Mouse (Mus musculus): ENCODE measurements at regions not wholly inside any gene's neighbourhood (a gene's known extent, or its start where the extent isn't known, plus 50 kb on each side); places are given as distances from the start of the nearest gene placed in this dataset.
"Not testable (repeated sequence)": the region's sequence is repeated elsewhere in the genome, so short reads cannot be mapped to it uniquely, and the experiment has no call there.

DNA sequence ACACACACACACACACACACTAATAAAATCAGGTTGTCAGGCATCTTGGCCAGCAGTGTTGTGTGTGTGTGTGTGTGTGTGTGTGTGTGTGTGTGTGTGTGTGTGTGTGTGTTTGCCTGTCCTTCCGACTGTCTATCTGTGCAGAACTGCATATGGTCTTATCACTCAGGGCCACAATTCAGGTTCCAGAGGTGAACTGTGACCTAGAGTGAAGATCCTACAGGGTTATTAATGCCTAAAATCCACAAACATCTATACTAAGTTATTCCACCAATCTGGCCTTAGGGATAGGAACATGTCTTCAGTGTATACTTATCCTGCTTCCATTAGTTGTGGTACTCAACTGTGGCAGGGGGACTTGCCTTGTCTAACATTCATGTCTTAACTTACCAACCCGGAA, 96.7 kb downstream of the Zfp369 start:
- not testable (repeated sequence) for H3K4me3 ChIP-seq (ENCODE audit: insufficient read depth, low read depth, low read length); DNase-seq; H3K36me3 ChIP-seq (ENCODE audit: control insufficient read depth, insufficient read depth, low read length); H3K27me3 ChIP-seq (replicated peaks; ENCODE audit: control insufficient read depth, insufficient read depth, low read length); H3K4me1 ChIP-seq (ENCODE audit: control insufficient read depth, insufficient read depth, low read length); H3K27ac ChIP-seq (ENCODE audit: insufficient read depth, low read depth, low read length)
- WGBS, result 91% methylated on average over 1 of the region's 2 CpGs

DNA sequence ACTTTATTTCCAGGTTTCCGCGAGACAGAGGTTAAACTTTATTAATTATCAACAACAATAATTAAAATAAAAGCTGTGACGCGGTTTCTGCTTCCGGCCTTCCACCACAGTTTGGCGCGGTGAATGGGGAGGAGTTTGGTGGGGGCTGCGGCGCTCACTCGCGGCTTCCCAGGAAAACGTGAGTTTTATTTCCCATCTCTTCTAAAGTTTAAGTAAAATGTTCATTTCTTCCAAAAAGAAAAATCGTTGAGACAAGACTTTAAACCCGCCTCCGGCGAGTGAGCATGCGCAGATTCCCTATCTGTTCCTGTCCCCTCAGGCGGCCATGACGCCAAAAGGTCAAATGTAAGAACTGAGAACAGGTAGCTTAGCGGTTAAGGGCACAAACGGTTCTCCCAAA, 100.8 kb downstream of the Zfp369 start:
- H3K4me1 ChIP-seq (ENCODE audit: control insufficient read depth, insufficient read depth, low read length); H3K27me3 ChIP-seq (replicated peaks; ENCODE audit: control insufficient read depth, insufficient read depth, low read length); H3K36me3 ChIP-seq (ENCODE audit: control insufficient read depth, insufficient read depth, low read length); H3K27ac ChIP-seq (ENCODE audit: insufficient read depth, low read depth, low read length); H3K4me3 ChIP-seq (ENCODE audit: insufficient read depth, low read depth, low read length): not testable (repeated sequence)
- peak; percentile 13 for DNase-seq
- WGBS, result 44% methylated on average over 20 of the region's 21 CpGs

- not testable (repeated sequence) for H3K36me3 ChIP-seq (ENCODE audit: control insufficient read depth, insufficient read depth, low read length); H3K27me3 ChIP-seq (replicated peaks; ENCODE audit: control insufficient read depth, insufficient read depth, low read length); H3K27ac ChIP-seq (ENCODE audit: insufficient read depth, low read depth, low read length); H3K4me3 ChIP-seq (ENCODE audit: insufficient read depth, low read depth, low read length); H3K4me1 ChIP-seq (ENCODE audit: control insufficient read depth, insufficient read depth, low read length); DNase-seq
- WGBS, result 71% methylated on average over 4 of the region's 4 CpGs
Measured at GRCm38 (mm10) chr13:65414990-65415389, 97.5 kb upstream of the Gm10139 start.

DNA sequence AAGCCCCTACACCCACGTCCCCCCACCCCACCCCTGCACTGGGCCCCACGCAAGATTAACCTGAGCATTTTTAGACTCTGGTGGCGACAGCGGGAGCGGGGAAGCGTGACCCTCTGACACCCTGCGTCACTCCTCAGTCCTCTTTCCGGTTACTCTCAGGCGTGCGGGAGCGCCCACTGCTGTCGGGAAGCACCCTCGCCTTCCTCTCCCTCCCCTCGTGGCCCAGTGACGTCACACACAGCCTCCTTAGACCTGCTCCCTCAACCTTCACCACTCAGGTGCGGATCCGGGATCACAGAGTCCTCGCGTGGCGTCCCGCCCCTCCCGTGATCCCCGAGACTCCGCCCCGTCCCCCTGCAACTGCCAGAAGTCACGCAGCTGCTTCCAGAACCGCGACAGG, 92.3 kb upstream of the Gm10139 start:
- not testable (repeated sequence) for H3K36me3 ChIP-seq (ENCODE audit: control insufficient read depth, insufficient read depth, low read length); H3K27ac ChIP-seq (ENCODE audit: insufficient read depth, low read depth, low read length); H3K4me1 ChIP-seq (ENCODE audit: control insufficient read depth, insufficient read depth, low read length); H3K4me3 ChIP-seq (ENCODE audit: insufficient read depth, low read depth, low read length); H3K27me3 ChIP-seq (replicated peaks; ENCODE audit: control insufficient read depth, insufficient read depth, low read length); DNase-seq
- WGBS, result 5% methylated on average over 27 of the region's 28 CpGs

Data from kidney, adult 2 months (tissue).